Mouse (Mus musculus): Measurements from ENCODE around the gene Aldh6a1.

Aldh6a1 gene

GRCm38 (mm10) chr12:84450718-84451646, at the start of gene Aldh6a1, which contains the start of gene Lin52:
Gene Aldh6a1, minus strand, starts transcription at chr12:84451004.
Gene Lin52, plus strand, starts transcription at chr12:84451422.
- in situ Hi-C loops (cut with MseI, MboI) = no loop called here

- in situ Hi-C loops (cut with MseI, MboI) = no loop called here
These were observed 46.0 kb upstream of the Aldh6a1 start for GRCm38 (mm10) chr12:84496795-84497194.

- in situ Hi-C loops (cut with MseI, MboI) = no loop called here
These were observed 36.7 kb upstream of the Aldh6a1 start for GRCm38 (mm10) chr12:84487324-84488056.

GRCm38 (mm10) chr12:84482778-84483585, 32.2 kb upstream of the Aldh6a1 start:
- in situ Hi-C loops (cut with MseI, MboI) = no loop called here

- in situ Hi-C loops (cut with MseI, MboI) = no loop called here
These were observed 30.4 kb upstream of the Aldh6a1 start for GRCm38 (mm10) chr12:84481251-84481650.

GRCm38 (mm10) chr12:84478937-84479336, 28.1 kb upstream of the Aldh6a1 start:
- in situ Hi-C loops (cut with MseI, MboI) = no loop called here

- in situ Hi-C loops (cut with MseI, MboI) = no loop called here
These were observed 17.9 kb upstream of the Aldh6a1 start for GRCm38 (mm10) chr12:84468701-84469100.

GRCm38 (mm10) chr12:84462856-84463255, 12.1 kb upstream of the Aldh6a1 start:
- in situ Hi-C loops (cut with MseI, MboI) = no loop called here

- in situ Hi-C loops (cut with MseI, MboI) = no loop called here
These were observed 10.6 kb upstream of the Aldh6a1 start for GRCm38 (mm10) chr12:84461416-84461815.

- in situ Hi-C loops (cut with MseI, MboI) = no loop called here
These were observed 9.0 kb upstream of the Aldh6a1 start for GRCm38 (mm10) chr12:84459845-84460244.

GRCm38 (mm10) chr12:84456911-84457310, 6.1 kb upstream of the Aldh6a1 start:
- in situ Hi-C loops (cut with MseI, MboI) = no loop called here

GRCm38 (mm10) chr12:84451801-84452200, 997 bp upstream of the Aldh6a1 start:
- in situ Hi-C loops (cut with MseI, MboI) = no loop called here

- in situ Hi-C loops (cut with MseI, MboI) = no loop called here
These were observed 470 bp downstream of the Aldh6a1 start for GRCm38 (mm10) chr12:84450351-84450717.

GRCm38 (mm10) chr12:84449887-84450286, 917 bp downstream of the Aldh6a1 start:
- in situ Hi-C loops (cut with MseI, MboI) = no loop called here

GRCm38 (mm10) chr12:84448181-84448580, 2.6 kb downstream of the Aldh6a1 start:
- in situ Hi-C loops (cut with MseI, MboI) = no loop called here

- in situ Hi-C loops (cut with MseI, MboI) = no loop called here
These were observed 3.4 kb downstream of the Aldh6a1 start for GRCm38 (mm10) chr12:84447386-84447785.

GRCm38 (mm10) chr12:84442526-84442925, 8.3 kb downstream of the Aldh6a1 start:
- in situ Hi-C loops (cut with MseI, MboI) = no loop called here

- in situ Hi-C loops (cut with MseI, MboI) = no loop called here
These were observed 12.1 kb downstream of the Aldh6a1 start for GRCm38 (mm10) chr12:84438697-84439096.

GRCm38 (mm10) chr12:84429825-84430224, 21.0 kb downstream of the Aldh6a1 start:
- in situ Hi-C loops (cut with MseI, MboI) = no loop called here

- in situ Hi-C loops (cut with MseI, MboI) = no loop called here
These were observed 26.8 kb downstream of the Aldh6a1 start for GRCm38 (mm10) chr12:84423990-84424389.

- in situ Hi-C loops (cut with MseI, MboI) = no loop called here
These were observed 33.2 kb downstream of the Aldh6a1 start for GRCm38 (mm10) chr12:84417605-84417922.

Data from mouse trophoblast stem cell (cell line).